Mouse (Mus musculus) lung, postnatal 14 days (tissue): ENCODE measurements around the gene Fpr1.
"Not testable (repeated sequence)": the region's sequence is repeated elsewhere in the genome, so short reads cannot be mapped to it uniquely, and the experiment has no call there.

Source experiments
- DNase-seq: peaks from one replicate; pipeline ENCODE4 v3.0.0; 2021

Fpr1 gene

DNA sequence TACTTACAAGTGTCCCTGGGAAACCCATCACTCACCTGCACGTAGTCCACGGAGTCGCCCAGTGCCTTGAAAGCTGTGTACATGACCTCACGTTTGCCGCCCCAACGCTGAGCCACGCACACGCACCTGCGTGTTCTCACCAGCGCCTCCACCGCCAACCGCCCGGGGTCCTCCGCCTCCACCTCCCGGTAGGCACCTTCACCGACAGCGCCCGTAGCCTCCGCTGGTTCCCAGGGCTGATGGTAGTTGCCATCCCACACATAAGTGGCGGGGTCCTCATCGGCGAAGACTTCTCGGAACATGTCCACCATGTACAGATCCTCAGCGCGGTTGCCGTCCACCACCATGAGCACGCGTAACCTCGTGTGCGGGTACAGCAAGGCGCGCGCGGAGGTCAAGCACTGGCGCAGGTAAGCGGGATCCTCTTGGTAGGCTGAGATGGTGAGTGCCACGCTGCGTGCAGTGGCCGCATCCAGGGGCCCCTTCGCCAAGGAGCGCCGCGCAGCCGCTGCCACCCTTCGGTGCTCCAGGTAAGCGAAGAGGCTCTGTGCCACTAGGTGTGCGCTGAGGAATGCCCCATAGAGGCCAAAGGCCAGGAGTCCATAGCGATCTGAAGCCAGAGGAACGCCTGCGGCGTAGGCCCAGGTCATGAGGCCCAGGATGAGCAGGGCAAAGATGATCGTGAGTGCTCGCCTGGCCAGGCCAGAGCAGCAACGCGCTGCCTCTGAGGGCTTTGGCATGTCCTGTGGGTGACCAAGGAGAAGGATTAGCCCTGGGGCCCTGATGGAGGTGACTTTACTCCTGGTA, 33.6 kb downstream of the Fpr1 start:
- DNase-seq, result no peak

DNA sequence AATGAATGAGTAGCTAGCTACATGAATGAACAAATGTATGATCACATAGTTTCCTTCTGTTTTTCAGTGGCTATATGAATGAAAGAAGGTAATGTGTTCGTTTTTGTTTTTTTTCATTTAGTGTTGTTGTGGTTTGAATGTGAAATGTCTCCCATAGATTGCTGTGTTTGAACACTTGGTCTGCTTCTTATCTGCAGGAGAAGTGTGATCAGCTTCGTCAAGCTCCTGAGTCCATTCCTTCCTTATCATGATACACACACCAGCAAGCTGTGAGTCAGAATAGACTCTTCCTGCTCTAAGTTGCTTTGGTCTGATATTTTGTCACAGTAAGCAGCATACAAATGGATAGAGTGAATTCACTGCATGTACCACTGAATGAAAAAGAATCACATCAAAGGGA, 34.8 kb downstream of the Fpr1 start:
- DNase-seq, result no peak

- peak; percentile 46 for DNase-seq
These were observed 38.3 kb downstream of the Fpr1 start for GRCm38 (mm10) chr17:17845187-17846027.

GRCm38 (mm10) chr17:17844606-17845005, 39.1 kb downstream of the Fpr1 start:
- not testable (repeated sequence) for DNase-seq

DNA sequence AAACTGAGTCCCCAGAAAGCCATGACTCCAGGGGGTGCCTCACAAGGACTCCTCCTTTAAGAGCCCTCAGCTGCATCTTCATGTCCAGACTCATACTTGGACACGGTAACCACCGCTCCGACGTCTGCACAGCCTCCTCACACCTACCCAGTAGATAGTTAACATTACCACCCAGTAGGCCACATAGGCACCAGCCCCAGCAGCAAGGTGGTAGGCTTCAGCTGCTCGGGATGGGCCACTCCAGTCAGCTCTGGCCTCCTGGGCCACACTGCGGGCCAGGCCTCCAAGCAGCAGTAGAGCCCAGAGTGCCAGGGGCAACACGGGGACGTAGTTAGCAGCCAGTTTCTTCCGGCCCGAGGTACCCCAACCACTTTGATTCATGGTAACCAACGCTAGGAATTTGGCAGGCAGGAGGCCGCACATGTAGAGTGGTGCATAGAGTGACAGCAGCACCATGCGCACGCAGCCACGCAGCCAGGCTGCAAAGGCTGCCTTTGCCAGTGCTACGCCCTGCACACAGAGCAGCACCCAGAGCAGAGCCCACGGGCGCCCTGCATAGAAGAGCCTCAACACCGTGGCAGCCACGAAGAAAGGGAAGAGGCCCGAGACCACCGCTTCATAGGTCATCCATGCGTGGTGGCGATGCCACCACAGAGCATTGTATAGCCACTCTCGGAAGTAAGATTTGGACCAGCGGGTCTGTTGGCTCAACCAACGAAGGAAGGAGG, 40.0 kb downstream of the Fpr1 start:
- DNase-seq, result no peak

- no peak for DNase-seq
These were observed 42.9 kb downstream of the Fpr1 start for GRCm38 (mm10) chr17:17840796-17841195.

GRCm38 (mm10) chr17:17839276-17839675, 44.5 kb downstream of the Fpr1 start:
- no peak for DNase-seq

GRCm38 (mm10) chr17:17837919-17838701, 45.6 kb downstream of the Fpr1 start:
- DNase-seq, result peak; percentile 98

DNA sequence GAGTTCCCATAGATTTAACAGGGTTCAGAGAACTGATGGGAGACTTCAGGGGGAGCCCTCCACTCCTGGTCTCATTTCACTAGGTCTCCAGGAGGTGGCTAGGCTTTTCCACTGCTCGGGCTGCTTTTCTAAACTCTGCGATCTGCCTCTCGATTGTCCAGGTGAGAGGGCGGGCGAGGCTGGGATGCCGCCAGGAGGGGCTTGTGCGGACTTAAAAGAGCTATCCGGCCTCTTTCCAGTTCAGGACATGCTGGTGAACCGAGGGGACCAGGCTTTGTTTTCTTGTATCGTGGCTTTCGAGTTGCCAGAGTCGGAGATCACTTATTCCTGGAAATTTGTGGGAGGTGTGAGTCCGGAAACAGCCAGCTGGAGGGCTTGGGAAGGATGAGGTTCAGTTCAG, 46.3 kb downstream of the Fpr1 start:
- peak; percentile 17 for DNase-seq

GRCm38 (mm10) chr17:17836101-17836500, 47.6 kb downstream of the Fpr1 start:
- DNase-seq, result no peak

DNA sequence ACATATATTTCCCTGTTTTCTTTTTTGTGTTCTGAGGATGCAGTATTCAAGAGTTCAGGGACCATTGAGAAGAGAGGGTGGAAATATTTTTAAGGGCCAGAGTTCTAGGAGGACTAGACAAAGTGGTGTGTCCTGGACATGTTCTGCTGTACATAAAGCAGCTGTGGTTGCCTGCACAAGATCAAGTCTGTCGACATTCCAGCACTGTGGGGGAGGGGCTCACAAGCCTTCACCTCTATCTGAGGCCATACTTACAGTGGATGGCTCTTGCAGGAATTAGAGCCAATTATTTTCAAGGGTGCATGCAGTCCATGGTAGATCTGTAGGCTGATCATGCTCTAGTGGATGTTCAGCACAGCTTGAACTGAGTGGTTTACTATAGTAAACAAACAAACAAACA, 48.8 kb downstream of the Fpr1 start:
- DNase-seq, result peak; percentile 70

GRCm38 (mm10) chr17:17830731-17831130, 53.0 kb downstream of the Fpr1 start:
- no peak for DNase-seq

DNA sequence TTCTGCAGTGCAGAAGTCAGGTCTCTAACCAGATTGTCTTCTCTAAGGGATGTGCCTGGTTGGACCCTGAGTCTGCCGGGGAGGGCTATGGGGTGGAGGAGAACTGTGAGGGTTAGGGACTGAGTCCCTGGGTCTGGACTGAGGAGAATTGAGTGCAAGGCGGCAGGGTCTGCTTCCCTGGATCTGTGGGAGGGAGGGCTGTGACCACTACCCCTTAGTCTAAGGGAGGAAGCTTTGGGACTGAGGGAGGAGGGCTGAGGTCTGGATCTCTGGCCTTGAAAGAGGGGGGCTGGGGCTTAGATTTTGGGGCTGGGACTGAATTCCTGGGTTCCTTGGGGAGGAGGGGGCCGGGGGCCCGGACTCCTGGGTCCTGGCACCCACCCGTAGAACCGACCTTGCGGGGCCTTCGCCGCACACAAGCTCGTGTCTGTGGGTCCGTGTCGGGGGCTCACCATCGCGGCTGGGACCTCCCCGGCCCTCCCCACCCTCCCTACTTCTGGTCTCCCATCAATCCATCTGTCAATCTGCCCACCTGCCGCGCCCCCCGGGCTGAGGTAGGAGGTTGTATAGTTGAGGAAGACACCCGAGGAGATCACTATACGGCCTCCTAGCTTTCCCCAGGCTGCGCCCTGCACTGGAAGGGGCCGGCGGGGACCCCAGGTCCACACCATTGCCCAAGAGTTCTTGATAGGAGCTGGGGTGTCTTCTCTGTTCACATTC, 53.8 kb downstream of the Fpr1 start:
- no peak for DNase-seq

DNA sequence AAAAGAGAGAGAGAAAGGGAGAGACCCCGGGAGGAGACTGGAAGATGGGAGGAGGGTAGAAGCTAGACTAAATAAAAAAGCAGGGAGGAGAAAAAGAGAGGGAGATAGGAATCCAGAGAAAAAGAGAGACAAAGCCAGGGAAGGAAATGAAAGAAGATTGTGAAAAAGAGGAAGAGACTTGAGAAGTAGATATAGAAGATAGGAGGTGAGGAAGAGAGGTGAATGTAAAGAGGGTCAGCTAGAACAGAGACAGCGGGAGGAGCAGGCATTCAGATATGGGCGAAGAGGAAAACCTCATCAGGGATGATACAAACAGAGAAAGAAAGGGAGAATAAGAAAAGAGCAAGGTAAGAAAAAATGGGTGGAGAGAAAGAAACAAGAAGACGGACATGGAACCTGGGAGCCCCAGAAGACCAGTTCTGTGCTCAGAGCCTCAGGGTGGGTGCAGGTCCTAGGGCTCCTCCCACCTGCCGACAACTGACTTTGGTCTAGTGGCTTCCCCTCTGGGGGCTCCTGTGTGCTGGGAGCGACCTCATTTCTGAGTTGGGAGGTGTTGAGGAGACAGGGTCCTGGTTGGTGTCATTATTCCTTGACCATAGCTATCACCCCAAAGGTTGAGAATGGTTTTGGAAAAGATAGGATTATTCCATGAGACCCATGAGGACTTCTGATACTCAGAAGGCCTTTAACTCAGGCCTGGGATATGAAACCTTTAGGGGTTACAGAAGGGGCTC, 54.5 kb downstream of the Fpr1 start:
- DNase-seq, result no peak

GRCm38 (mm10) chr17:17828191-17828981, 55.4 kb downstream of the Fpr1 start:
- peak; percentile 44 for DNase-seq

- peak; percentile 69 for DNase-seq
These were observed 56.0 kb downstream of the Fpr1 start for GRCm38 (mm10) chr17:17827658-17828190.

- DNase-seq, result peak; percentile 97
These were observed 56.7 kb downstream of the Fpr1 start, which contains the start of gene Spaca6 for GRCm38 (mm10) chr17:17826751-17827657. Gene Spaca6, plus strand, starts transcription at chr17:17827158.
